In genomic region chr14:9896556-9896955, GRCm38 (mm10) we compare ENCODE assay signal across 19 mouse cellular contexts.
DNase-seq lines count a peak whose midpoint lies in the region; ATAC-seq lines count a peak whose summit lies in the region.
"Had no signal": no experiment of that assay in that cellular context is flagged by ENCODE, and none has a peak within 500 bp of the region (broad histone marks: within the 10 kb centered on the region; RNA-seq: fewer than 3 reads in every experiment).

No protein-coding gene starts in this region.

- DNase-seq in frontal cortex, postnatal 10 days (ENCODE audit: low spot score in 2 of 2): no peak
- peak; percentile 43 for DNase-seq in Muller cell, postnatal 12 days (ENCODE audit: inconsistent ontology term)
- DNase-seq in layer of hippocampus, postnatal 25 days (ENCODE audit: extremely low spot score in 1 of 2, low spot score in 1 of 2): peak; percentile 3 to 8
- DNase-seq in right cerebral cortex, adult 2 months (ENCODE audit: low spot score in 2 of 2): peak; percentile 35 to 44
- no peak for DNase-seq in c-Kit-positive CD71-positive TER-119-positive erythroid progenitor cells, embryonic 14.5 days (ENCODE audit: low spot score)
- no peak for DNase-seq in cerebellum, adult 11-12 months
- DNase-seq: adrenal gland, postnatal 14 days; cerebellum, adult 2 months; cerebellum, postnatal 36 days; heart, postnatal 14 days; kidney, postnatal 36 days; lung, adult 2 months; lung, postnatal 36 days; spleen, adult 18-20 months had no signal

- ATAC-seq in frontal cortex, adult (ENCODE audit: low TSS enrichment): peak; percentile 99
- ATAC-seq in granulocyte monocyte progenitor cell, adult 5-6 weeks (replicated peaks; ENCODE audit: poor library complexity, severe bottlenecking): no peak
- ATAC-seq: CD4-positive, CD25-positive, alpha-beta regulatory T cell, adult 4 months; intestine, embryonic 15.5 days; midbrain, embryonic 15.5 days had no signal

Comparison
In these comparisons a context has a peak if more than half of its experiments do, and no peak if none do; other contexts are left out.
1. DNase-seq: peak in Muller cell, postnatal 12 days (single experiment), layer of hippocampus, postnatal 25 days (2 of 2) and right cerebral cortex, adult 2 months (2 of 2); none in frontal cortex, postnatal 10 days (0 of 2), c-Kit-positive CD71-positive TER-119-positive erythroid progenitor cells, embryonic 14.5 days (single experiment) and cerebellum, adult 11-12 months (single experiment).